Mouse (Mus musculus): ENCODE results near the gene Ddx41.

Ddx41 gene

GRCm38 (mm10) chr13:55542891-55543290, 6.4 kb upstream of the Ddx41 start:
- DNase-seq (ENCODE audit: low spot score in 2 of 2) = no peak

- no peak for DNase-seq (ENCODE audit: low spot score in 2 of 2)
Measured at GRCm38 (mm10) chr13:55540933-55541332, 4.5 kb upstream of the Ddx41 start.

GRCm38 (mm10) chr13:55535796-55536193, 663 bp downstream of the Ddx41 start:
- no peak for DNase-seq (ENCODE audit: low spot score in 2 of 2)

GRCm38 (mm10) chr13:55535191-55535590, 1.3 kb downstream of the Ddx41 start:
- no peak for DNase-seq (ENCODE audit: low spot score in 2 of 2)

GRCm38 (mm10) chr13:55529198-55529915, 7.1 kb downstream of the Ddx41 start, which contains the start of gene Dok3:
Dok3 (minus strand) TSS chr13:55529296.
- DNase-seq (ENCODE audit: low spot score in 2 of 2) = no peak

GRCm38 (mm10) chr13:55527834-55528772, 8.4 kb downstream of the Ddx41 start:
- no peak for DNase-seq (ENCODE audit: low spot score in 2 of 2)

- no peak for DNase-seq (ENCODE audit: low spot score in 2 of 2)
Measured at GRCm38 (mm10) chr13:55527212-55527611, 9.2 kb downstream of the Ddx41 start.

DNA sequence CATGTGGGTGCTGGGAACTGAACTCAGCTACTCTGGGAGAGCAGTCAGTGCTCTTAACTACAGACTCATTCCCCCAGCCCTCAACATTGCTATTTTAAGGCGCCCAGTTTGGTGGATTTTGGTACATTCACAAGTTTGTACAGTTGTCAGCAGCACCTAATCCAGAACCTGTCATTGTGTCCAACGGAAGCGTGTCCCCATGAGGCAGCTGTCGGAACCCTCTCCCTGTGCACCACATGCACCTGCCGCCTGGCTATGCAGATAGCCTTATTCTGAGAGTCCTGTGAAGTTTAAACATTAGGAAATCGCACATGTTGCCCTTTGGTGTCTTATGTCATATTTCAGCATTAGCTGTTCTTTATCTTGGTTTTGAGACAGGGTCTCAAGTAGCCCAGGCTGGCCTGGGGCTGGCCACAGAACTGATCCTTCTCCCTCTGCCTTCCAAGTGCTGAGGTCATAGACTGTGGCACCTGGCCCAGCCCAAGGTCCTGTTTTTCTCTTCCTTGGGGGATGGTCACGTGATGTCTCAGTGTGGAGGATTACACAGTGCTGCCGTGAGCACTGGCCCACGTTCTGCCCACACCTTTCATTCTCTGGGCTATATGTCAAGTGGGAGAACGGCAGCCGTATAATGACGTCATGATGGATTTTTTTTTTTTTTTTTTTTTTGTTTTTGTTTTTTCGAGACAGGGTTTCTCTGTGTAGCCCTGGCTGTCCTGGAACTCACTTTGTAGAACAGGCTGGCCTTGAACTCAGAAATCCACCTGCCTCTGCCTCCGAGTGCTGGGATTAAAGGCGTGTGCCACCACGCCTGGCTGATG, 10.5 kb downstream of the Ddx41 start:
- DNase-seq (ENCODE audit: low spot score in 2 of 2) = no peak

DNA sequence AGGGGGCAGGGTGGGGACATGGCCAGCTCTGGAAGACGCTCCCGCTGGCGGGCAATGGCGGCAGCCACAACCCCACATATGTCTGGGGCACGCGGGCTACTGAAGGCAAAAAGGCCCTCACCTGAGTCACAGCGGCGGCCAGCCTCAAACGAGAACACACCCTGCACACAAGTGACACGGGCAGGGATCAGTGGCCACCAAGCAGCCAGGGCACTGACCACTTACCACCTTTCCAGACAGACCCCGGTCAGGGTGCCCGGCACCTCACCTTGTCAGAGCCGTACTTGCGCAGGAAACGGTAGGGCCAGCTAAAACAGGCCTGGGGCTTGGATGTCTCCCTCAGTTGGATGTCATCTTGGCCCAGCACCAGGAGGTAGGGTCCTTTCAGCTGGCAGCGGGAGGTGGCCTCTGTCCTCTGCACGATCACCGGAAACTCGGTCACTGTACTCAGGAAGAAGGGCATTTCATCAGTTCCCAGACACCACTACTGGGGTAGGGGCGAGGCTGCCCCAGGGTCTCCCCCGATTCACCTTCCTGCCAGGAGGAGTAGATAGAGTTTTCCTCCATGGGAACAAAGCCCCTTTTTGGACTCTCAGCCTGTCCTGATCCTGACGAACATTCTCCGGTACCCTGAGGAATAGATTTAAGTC, 12.4 kb downstream of the Ddx41 start:
- DNase-seq (ENCODE audit: low spot score in 2 of 2) = no peak

DNA sequence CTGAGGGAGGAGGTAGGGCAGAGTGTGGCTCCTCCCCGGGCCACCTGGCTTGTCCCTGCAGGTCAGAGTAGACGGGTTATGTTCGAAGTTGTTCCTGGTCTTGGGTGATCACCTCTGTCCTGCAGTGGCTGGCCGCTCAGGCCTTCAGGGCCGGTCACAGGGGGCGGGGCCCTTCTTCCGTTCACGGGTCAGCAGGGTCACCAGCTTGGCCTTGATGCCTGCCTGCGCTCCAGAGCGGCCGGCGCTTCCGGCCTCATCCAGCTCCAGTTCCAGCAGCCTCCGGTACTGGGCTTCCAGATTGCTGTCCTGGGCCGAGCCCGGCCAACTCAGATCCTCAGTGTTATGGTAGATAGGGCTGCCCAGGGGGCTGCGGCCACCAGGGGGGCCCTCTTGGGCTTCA, 13.2 kb downstream of the Ddx41 start:
- DNase-seq (ENCODE audit: low spot score in 2 of 2) = no peak

GRCm38 (mm10) chr13:55522730-55523129, 13.7 kb downstream of the Ddx41 start:
- no peak for DNase-seq (ENCODE audit: low spot score in 2 of 2)

- DNase-seq (ENCODE audit: low spot score in 2 of 2) = no peak
Measured at GRCm38 (mm10) chr13:55519606-55520005, 16.9 kb downstream of the Ddx41 start.

DNA sequence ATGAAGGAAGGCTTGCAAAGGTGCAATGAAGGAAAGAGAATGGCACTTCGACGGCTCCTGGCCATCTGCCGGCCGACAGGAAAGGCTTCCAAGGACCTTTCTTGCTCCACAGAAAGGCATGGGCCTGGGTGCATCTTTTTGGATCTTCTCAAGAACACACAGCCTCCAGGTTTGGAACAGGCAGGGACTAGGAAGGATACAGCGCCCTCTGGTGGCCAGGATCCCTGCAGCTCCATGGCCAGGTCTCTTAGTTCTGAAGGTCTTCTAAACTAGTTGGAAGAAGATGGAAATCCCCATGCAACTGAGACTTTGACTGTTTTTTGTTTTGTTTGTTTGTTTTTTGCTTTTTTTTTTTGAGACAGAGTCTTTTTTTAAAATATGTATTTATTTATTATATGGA, 19.5 kb downstream of the Ddx41 start:
- DNase-seq (ENCODE audit: low spot score in 2 of 2) = peak; percentile 85 to 96

- DNase-seq (ENCODE audit: low spot score in 2 of 2) = no peak
Measured at GRCm38 (mm10) chr13:55513828-55514227, 22.6 kb downstream of the Ddx41 start.

DNA sequence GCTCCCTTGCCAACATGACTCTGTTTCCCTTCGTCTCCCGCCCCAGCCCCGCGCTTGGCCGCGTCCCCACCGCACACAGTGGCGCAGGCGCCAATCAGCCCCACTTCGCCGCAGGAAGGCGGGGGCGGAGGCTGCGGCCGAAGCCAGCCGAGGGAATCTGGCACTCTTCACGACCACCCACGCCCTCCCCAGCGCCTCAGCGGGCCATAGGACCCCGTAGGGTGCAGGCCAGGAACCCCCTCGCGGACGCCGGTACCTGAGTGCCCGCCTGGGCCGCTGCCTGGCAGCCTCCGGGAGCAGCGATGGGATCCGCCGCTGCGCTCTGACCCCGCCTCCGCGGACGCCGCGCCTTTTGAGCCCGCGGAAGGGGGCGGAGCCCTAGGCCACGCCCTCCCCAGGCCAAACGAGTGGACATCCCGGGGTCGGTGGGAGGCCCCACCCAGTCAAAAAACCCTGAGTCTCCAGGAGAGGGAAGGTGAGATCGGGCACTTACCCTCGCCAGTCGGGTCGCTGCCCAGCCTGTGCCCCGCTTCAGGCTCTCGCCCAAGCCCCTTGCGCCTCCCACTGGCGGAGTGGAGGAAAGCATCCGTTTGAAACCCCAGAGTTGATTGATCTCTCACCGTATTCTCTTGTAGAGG, 23.2 kb downstream of the Ddx41 start, which contains the start of gene Pdlim7:
Gene Pdlim7 (minus strand): TSS at position 566 of the 638 bp plus-strand sequence.
- DNase-seq (ENCODE audit: low spot score in 2 of 2) = peak; percentile 76 to 80

DNA sequence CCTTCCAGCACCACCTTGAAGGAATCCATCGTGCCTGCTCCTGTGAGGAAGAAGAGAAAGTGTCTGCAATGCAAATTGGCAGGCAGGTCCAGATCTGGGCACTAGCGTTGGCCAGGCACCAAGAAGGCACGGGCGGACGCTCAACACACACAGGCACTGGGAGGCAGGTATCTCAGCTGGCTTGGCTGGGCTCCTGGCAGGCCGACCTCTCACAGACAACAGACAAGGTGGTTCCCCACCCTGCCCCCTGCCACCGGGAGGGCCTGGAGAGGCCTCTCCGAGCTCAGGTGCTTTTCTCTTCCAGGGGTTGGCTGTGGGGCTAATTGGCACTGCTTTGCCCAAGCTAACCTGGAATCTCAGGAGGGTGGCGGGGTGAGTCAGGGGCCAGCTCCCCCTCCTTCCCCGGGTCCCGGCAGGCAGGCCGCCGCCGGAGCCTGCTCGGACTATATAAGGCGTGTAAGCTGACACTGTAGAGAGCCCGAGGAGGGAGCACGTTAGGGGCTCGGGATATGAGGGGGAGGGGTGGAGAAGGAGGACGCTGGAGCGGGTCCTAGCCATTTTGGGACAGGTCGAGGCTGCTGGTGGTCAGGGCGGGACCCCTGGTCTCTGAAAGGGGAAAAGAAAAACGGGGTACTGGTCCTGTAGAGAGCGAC, 24.0 kb downstream of the Ddx41 start:
- no peak for DNase-seq (ENCODE audit: low spot score in 2 of 2)

- no peak for DNase-seq (ENCODE audit: low spot score in 2 of 2)
Measured at GRCm38 (mm10) chr13:55511492-55511861, 25.0 kb downstream of the Ddx41 start.

DNA sequence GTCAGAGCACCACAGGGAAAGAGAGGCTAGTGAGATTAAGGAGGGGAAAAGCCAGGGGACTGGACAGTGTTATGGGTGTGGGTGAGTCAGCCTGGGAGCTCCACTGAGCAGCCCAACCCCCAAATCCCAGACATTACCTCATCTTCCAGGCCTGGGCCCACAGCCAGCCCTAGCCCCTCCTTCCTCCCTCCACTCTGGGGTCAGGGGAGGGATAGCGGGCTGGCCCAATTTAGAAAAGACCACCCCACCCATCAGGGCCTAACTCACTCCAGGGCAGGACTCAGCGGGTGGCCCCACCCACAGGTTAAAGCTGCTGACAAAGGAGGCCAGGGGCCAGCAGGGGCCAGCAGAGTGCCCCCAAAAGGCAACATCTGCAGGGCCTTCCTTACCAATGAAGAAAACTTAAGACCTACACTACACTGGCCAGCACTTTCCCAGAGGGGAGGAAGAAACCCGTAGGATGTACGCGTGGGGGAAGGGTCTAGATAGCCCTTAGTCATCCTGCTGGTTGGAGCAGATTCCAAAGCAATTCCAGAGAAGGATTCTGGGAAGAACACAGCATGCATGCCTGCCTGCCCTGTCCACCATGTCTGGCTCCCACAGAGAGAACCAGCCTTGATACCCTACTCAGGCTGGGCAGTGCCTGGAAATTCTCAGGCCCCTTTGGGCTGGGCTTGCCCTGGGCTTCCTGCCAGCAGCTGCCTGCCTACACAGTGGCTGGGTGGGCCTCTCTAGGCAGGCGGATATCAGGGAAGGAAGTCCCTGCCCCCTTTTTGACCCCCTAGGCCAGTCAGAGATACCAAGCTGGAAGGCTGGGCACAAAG, 25.6 kb downstream of the Ddx41 start:
- no peak for DNase-seq (ENCODE audit: low spot score in 2 of 2)

DNA sequence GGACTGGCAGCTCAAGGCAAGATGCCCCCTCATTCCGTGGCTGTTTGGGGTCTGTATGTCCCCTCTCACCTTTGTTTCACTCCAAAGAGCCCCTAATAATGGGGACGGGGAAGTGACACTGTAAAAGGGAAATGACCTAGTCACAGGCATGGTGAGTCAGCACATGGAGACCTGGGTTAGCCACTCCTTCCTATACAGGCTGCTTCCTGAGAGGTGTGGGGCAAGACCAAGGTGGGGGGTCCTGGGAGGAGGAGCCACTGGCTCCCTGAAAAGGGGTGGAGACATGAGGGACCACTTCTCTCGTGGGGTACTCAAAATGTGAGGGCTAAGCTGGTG, 26.2 kb downstream of the Ddx41 start:
- DNase-seq (ENCODE audit: low spot score in 2 of 2) = no peak

DNA sequence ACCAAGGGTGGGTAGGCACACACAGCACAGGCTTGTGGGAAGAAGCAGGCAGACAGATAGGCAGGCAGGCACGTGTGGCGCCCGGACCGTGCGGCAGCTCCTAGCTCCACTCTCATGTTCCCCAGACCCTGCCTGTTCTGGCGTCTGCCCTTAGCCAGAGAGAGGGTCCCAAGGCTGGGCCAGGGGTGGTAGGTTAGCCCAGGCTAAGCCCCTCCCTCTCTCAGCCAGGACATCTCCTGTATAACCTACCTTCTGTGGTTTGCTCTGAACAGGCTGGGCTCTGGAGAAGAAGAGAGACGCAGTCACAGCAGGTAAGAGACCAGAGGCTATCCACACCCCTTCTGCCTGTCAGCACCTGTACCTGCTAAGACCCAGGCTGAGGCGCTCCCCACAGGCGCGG, 27.9 kb downstream of the Ddx41 start:
- no peak for DNase-seq (ENCODE audit: low spot score in 2 of 2)

Measured in frontal cortex, postnatal 25 days (tissue).